In genomic region chr2:163593636-163594282, GRCm38 (mm10) we compare ENCODE assay signal across 27 mouse cellular contexts. TPM values are rescaled to one million over a fixed set of nuclear protein-coding genes. Genes with fewer than 3 reads are reported as not detected.
DNase-seq lines count a peak whose midpoint lies in the region; ATAC-seq and TF ChIP-seq lines count a peak whose summit lies in the region.
"Had no signal": no experiment of that assay in that cellular context is flagged by ENCODE, and none has a peak within 500 bp of the region (broad histone marks: within the 10 kb centered on the region; RNA-seq: fewer than 3 reads in every experiment).

No protein-coding gene starts in this region.

- H3K79me2 ChIP-seq in liver, adult 2 months (ENCODE audit: control insufficient read depth, insufficient read depth, low read length): no peaks in the 10 kb centered on the region

- H3K27ac ChIP-seq in kidney, embryonic 15.5 days: no peak overlapping the region
- H3K27ac ChIP-seq in liver, adult 2 months (replicated peaks; ENCODE audit: insufficient read depth, low read depth, low read length): peak overlapping the region; percentile 99
- peak overlapping the region; percentile 60; the same call in 1 of the 2 replicates for H3K27ac ChIP-seq in intestine, embryonic 15.5 days
- H3K27ac ChIP-seq: forebrain, embryonic 13.5 days; hindbrain, embryonic 15.5 days; liver, embryonic 12.5 days; midbrain, embryonic 13.5 days had no signal

- TF ChIP-seq POLR2A in liver, adult 2 months (IDR thresholded peaks at IDR 0.05; ENCODE audit: extremely low read depth, insufficient read depth, low read length): no peak

- no peak overlapping the region for H3K4me2 ChIP-seq in kidney, embryonic 15.5 days
- H3K4me2 ChIP-seq in intestine, embryonic 15.5 days (replicated peaks): no peak overlapping the region
- H3K4me2 ChIP-seq: forebrain, embryonic 13.5 days; heart, embryonic 11.5 days; hindbrain, embryonic 15.5 days; liver, embryonic 12.5 days; midbrain, embryonic 13.5 days had no signal

- H3K9me3 ChIP-seq in kidney, embryonic 15.5 days (replicated peaks): no peaks in the 10 kb centered on the region
- no peaks in the 10 kb centered on the region for H3K9me3 ChIP-seq in intestine, embryonic 15.5 days
- H3K9me3 ChIP-seq: forebrain, embryonic 13.5 days; hindbrain, embryonic 15.5 days; liver, embryonic 12.5 days; megakaryocyte, embryonic 14.5 days; midbrain, embryonic 13.5 days had no signal

- no peaks in the 10 kb centered on the region for H3K27me3 ChIP-seq in kidney, embryonic 15.5 days
- no peaks in the 10 kb centered on the region for H3K27me3 ChIP-seq in liver, adult 2 months (ENCODE audit: control insufficient read depth, insufficient read depth, low read length)
- no peaks in the 10 kb centered on the region for H3K27me3 ChIP-seq in intestine, embryonic 15.5 days (replicated peaks)
- H3K27me3 ChIP-seq: forebrain, embryonic 13.5 days; hindbrain, embryonic 15.5 days; liver, embryonic 12.5 days; megakaryocyte, embryonic 14.5 days; midbrain, embryonic 13.5 days had no signal

- H3K4me1 ChIP-seq in kidney, embryonic 15.5 days: peaks cover 28% of the 10 kb centered on the region
- H3K4me1 ChIP-seq in liver, adult 2 months (ENCODE audit: control insufficient read depth, insufficient read depth, low read length): peaks cover 44% of the 10 kb centered on the region
- peaks cover 26% of the 10 kb centered on the region for H3K4me1 ChIP-seq in intestine, embryonic 15.5 days (replicated peaks)
- H3K4me1 ChIP-seq: forebrain, embryonic 13.5 days; hindbrain, embryonic 15.5 days; midbrain, embryonic 13.5 days had no signal

- no peak overlapping the region for H3K4me3 ChIP-seq in kidney, embryonic 15.5 days (replicated peaks)
- no peak overlapping the region for H3K4me3 ChIP-seq in liver, adult 2 months (ENCODE audit: insufficient read depth, low read depth, low read length)
- no peak overlapping the region for H3K4me3 ChIP-seq in intestine, embryonic 15.5 days (replicated peaks)
- H3K4me3 ChIP-seq: forebrain, embryonic 13.5 days; hindbrain, embryonic 15.5 days; liver, embryonic 12.5 days; megakaryocyte, embryonic 14.5 days; midbrain, embryonic 13.5 days had no signal

- DNase-seq in kidney, adult 18-20 months: peak; percentile 33
- peak; percentile 82 for DNase-seq in liver, adult 2 months (ENCODE audit: extremely low read depth, low read depth, low spot score)
- DNase-seq in liver: no peak
- peak; percentile 54 to 60 for DNase-seq in kidney, postnatal 36 days
- DNase-seq in right cerebral cortex, adult 18-20 months: no peak
- DNase-seq: adrenal gland, postnatal 14 days; cerebellum, adult 11 months; cerebellum, adult 9-10 months; cerebellum, postnatal 36 days; gastrocnemius, postnatal 36 days; heart, adult 18-20 months; heart, postnatal 4 days; lung, adult 18-20 months; lung, postnatal 4 days; retina, postnatal 1 day; thymus, postnatal 4 days had no signal

- H3K9ac ChIP-seq in kidney, embryonic 15.5 days: no peak overlapping the region
- peak overlapping the region; percentile 72 for H3K9ac ChIP-seq in liver, adult 2 months (ENCODE audit: low read depth, low read length)
- H3K9ac ChIP-seq in intestine, embryonic 15.5 days: no peak overlapping the region
- H3K9ac ChIP-seq: forebrain, embryonic 13.5 days; hindbrain, embryonic 15.5 days; midbrain, embryonic 13.5 days had no signal

- ATAC-seq in kidney, embryonic 15.5 days (replicated peaks; ENCODE audit: low FRiP score): no peak
- peak; percentile 63 for ATAC-seq in intestine, embryonic 15.5 days
- ATAC-seq: forebrain, embryonic 13.5 days; inflammation-experienced regulatory T-cells, adult 6 months; liver, embryonic 12.5 days; lung, postnatal 0 days; midbrain, embryonic 13.5 days; Patski had no signal

- TF ChIP-seq CTCF in liver, adult 2 months (IDR thresholded peaks at IDR 0.05; ENCODE audit: low read depth, low read length): no peak

- no peaks in the 10 kb centered on the region for H3K36me3 ChIP-seq in kidney, embryonic 15.5 days
- H3K36me3 ChIP-seq in liver, adult 2 months (ENCODE audit: control insufficient read depth, insufficient read depth, low read length): no peaks in the 10 kb centered on the region
- H3K36me3 ChIP-seq in intestine, embryonic 15.5 days: no peaks in the 10 kb centered on the region
- H3K36me3 ChIP-seq: hindbrain, embryonic 15.5 days; liver, embryonic 12.5 days; midbrain, embryonic 13.5 days had no signal

- WGBS in kidney, embryonic 15.5 days: 90% methylated on average over 10 of the region's 10 CpGs
- 39% methylated on average over 10 of the region's 10 CpGs for WGBS in liver, adult 2 months
- WGBS in intestine, embryonic 15.5 days: 62% methylated on average over 10 of the region's 10 CpGs

RNA-seq across cellular contexts. Expression of gene Ttpal, which starts 8.4 kb away (rescaled TPM):
- polyA plus RNA-seq in kidney, embryonic 15.5 days (2015; fragmentation: Nextera tagmentation; extraction: Ambion mirVana): 29.2 and 30.6 TPM in 2 replicates
- total RNA-seq in liver, adult 2 months (2014; rRNA removed): 9.3 and 9.7 TPM in 2 replicates
- polyA plus RNA-seq in liver, adult 2 months (2012; rRNA removed): 8.1 and 12.4 TPM in 2 replicates
- polyA plus RNA-seq in intestine, embryonic 15.5 days (2015; fragmentation: Nextera tagmentation; extraction: Ambion mirVana): 25.7 and 26.5 TPM in 2 replicates

RNA-seq across cellular contexts. Expression of gene Serinc3, which starts 51.2 kb away (rescaled TPM):
- polyA plus RNA-seq in kidney, embryonic 15.5 days (2015; fragmentation: Nextera tagmentation; extraction: Ambion mirVana): 43.7 and 44.0 TPM in 2 replicates
- 123 TPM in 2 replicates for total RNA-seq in liver, adult 2 months (2014; rRNA removed)
- polyA plus RNA-seq in liver, adult 2 months (2012; rRNA removed): 122 and 124 TPM in 2 replicates
- polyA plus RNA-seq in intestine, embryonic 15.5 days (2015; fragmentation: Nextera tagmentation; extraction: Ambion mirVana): 45.3 and 47.1 TPM in 2 replicates

Comparison
In these comparisons a context has a peak if more than half of its experiments do, and no peak if none do; other contexts are left out.
1. DNase-seq: peak in kidney, adult 18-20 months (single experiment), liver, adult 2 months (single experiment) and kidney, postnatal 36 days (2 of 2); none in liver (single experiment) and right cerebral cortex, adult 18-20 months (single experiment).